Mouse (Mus musculus): ENCODE measurements around the gene Frrs1l. TPM values are rescaled to one million over a fixed set of nuclear protein-coding genes. Genes with fewer than 3 reads are reported as not detected.

Frrs1l gene
- polyA plus RNA-seq, 1 experiment from 2014 or later, result 0.12 TPM

DNA sequence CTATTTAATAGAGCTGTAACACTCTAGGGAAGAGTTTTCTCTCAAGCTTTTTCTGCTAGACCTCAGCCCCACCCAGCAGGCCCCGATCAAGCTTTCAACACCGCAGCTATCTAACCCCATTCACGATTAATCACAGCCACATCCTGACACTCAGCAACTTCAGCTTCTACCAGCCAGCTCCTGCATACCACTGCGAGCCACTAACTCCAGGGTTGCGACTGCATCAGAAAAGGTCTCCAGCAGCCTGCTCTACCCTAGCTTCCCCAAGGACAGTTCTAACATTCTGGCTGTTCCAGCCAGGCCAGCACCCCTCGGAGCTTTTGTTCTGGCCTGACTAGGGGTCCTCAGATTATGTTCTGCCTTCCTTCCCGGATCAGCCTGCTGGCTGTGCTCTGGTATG, 58.1 kb downstream of the Frrs1l start:
- H3K4me3 ChIP-seq (replicated peaks; ENCODE audit: low read depth, low read length), result no peak overlapping the region
- 68% methylated on average over 7 of the region's 7 CpGs for WGBS
- no peak for TF ChIP-seq CTCF (IDR thresholded peaks at IDR 0.05; ENCODE audit: low read depth)
- H3K4me1 ChIP-seq (replicated peaks; ENCODE audit: insufficient read depth, low read length), result no peaks in the 10 kb centered on the region
- DNase-seq (ENCODE audit: low spot score) (no peak), ATAC-seq (replicated peaks; ENCODE audit: low FRiP score, low read depth) (no peak)
- no peaks in the 10 kb centered on the region for H3K9me3 ChIP-seq (replicated peaks; ENCODE audit: low read length)
- H3K36me3 ChIP-seq (ENCODE audit: insufficient read depth, low read length), result 0 out of 2 replicates have a peak, but pooled peaks cover 4% of the 10 kb centered on the region
- H3K4me2 ChIP-seq (ENCODE audit: low read length), result no peak overlapping the region
- H3K9ac ChIP-seq (ENCODE audit: low read depth, low read length), result no peak overlapping the region
- H3K27me3 ChIP-seq (ENCODE audit: insufficient read depth, low read length), result no peaks in the 10 kb centered on the region
- no peak overlapping the region for H3K27ac ChIP-seq

DNA sequence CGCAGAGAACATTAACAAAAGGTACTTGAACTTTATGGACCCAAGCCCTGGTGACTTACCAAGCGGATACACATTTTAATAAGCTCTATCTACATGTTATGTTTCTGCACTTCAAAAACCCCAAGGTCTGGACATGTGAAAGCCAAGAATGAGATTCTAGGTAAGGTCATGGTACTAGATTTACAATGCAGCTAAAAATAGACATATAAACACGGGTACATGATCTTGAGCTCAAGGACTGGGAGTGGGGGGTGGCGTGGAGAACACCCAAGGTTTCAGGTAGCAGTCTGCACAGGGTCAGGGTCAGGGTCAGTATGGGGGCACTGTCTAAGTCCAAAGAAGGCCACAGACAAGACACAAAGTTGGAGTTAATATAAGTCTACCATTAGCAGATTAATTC, 59.9 kb downstream of the Frrs1l start:
- H3K36me3 ChIP-seq (ENCODE audit: insufficient read depth, low read length), result 0 out of 2 replicates have a peak, but pooled peaks cover 6% of the 10 kb centered on the region

DNA sequence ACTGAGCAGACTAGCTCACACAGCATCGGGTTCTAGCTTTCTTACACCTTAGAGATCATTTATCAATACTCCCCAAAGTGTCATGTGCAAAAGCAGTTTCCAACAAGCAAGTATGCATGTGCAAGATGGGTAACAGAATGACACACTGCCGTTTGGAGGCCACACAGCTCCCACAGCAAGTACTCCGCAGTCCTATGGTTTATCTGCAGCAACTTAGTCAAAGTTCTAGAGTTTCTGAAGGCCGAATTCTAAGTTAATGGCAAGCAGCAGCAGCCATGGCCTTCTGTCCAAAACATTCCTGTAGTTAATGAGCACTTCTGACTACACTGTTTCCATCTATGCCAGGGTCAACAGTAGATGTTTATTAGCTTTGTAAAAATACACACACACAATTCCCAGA, 63.2 kb downstream of the Frrs1l start:
- ATAC-seq (replicated peaks; ENCODE audit: low FRiP score, low read depth) (no peak), DNase-seq (ENCODE audit: low spot score) (no peak)
- Histone ChIP-seq H3K9me3 (replicated peaks; ENCODE audit: low read length) (no peaks in the 10 kb centered on the region), H3K4me3 (replicated peaks; ENCODE audit: low read depth, low read length) (no peak overlapping the region), H3K4me2 (ENCODE audit: low read length) (no peak overlapping the region), H3K9ac (ENCODE audit: low read depth, low read length) (no peak overlapping the region), H3K4me1 (replicated peaks; ENCODE audit: insufficient read depth, low read length) (no peaks in the 10 kb centered on the region), H3K36me3 (ENCODE audit: insufficient read depth, low read length) (peaks cover 30% of the 10 kb centered on the region), H3K27me3 (ENCODE audit: insufficient read depth, low read length) (no peaks in the 10 kb centered on the region), H3K27ac (no peak overlapping the region)
- no peak for TF ChIP-seq CTCF (IDR thresholded peaks at IDR 0.05; ENCODE audit: low read depth)
- 77% methylated on average over 4 of the region's 4 CpGs for WGBS

More for the DNA sequence above, 59.9 kb downstream of the Frrs1l start:
- no peak for TF ChIP-seq CTCF (IDR thresholded peaks at IDR 0.05; ENCODE audit: low read depth)
- H3K4me3 ChIP-seq (replicated peaks; ENCODE audit: low read depth, low read length), result no peak overlapping the region
- H3K9ac ChIP-seq (ENCODE audit: low read depth, low read length), result no peak overlapping the region
- DNase-seq (ENCODE audit: low spot score), result no peak
- H3K4me1 ChIP-seq (replicated peaks; ENCODE audit: insufficient read depth, low read length), result no peaks in the 10 kb centered on the region
- no peak overlapping the region for H3K27ac ChIP-seq
- no peaks in the 10 kb centered on the region for H3K9me3 ChIP-seq (replicated peaks; ENCODE audit: low read length)
- H3K27me3 ChIP-seq (ENCODE audit: insufficient read depth, low read length), result no peaks in the 10 kb centered on the region
- 49% methylated on average over 4 of the region's 4 CpGs for WGBS
- ATAC-seq (replicated peaks; ENCODE audit: low FRiP score, low read depth), result no peak
- no peak overlapping the region for H3K4me2 ChIP-seq (ENCODE audit: low read length)

DNA sequence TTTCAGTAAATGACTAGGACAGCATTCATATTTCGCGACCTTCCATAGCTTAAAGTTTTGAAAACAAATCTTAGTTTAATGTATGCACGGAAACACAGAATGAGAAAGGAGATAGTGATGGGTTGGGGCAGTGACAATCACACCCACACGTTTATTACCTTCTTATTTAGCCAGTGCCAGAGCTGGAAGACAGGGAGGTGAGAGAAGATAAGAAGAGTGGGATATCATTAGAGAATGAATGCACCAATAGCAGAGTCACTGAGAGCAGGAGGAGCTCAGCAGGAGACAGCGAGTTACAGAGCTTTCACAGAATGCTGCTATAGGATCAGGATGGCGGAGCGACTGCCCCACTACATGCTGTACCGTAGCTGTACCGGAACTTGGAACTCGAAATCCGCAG, 68.0 kb downstream of the Frrs1l start:
- Histone ChIP-seq H3K4me2 (ENCODE audit: low read length) (no peak overlapping the region), H3K4me1 (replicated peaks; ENCODE audit: insufficient read depth, low read length) (no peaks in the 10 kb centered on the region), H3K9me3 (replicated peaks; ENCODE audit: low read length) (no peaks in the 10 kb centered on the region), H3K36me3 (ENCODE audit: insufficient read depth, low read length) (peaks cover 35% of the 10 kb centered on the region), H3K4me3 (replicated peaks; ENCODE audit: low read depth, low read length) (no peak overlapping the region), H3K27me3 (ENCODE audit: insufficient read depth, low read length) (no peaks in the 10 kb centered on the region), H3K9ac (ENCODE audit: low read depth, low read length) (no peak overlapping the region), H3K27ac (no peak overlapping the region)
- no peak for TF ChIP-seq CTCF (IDR thresholded peaks at IDR 0.05; ENCODE audit: low read depth)
- ATAC-seq (replicated peaks; ENCODE audit: low FRiP score, low read depth), result no peak
- no peak for DNase-seq (ENCODE audit: low spot score)
- WGBS, result 95% methylated on average over 11 of the region's 11 CpGs

DNA sequence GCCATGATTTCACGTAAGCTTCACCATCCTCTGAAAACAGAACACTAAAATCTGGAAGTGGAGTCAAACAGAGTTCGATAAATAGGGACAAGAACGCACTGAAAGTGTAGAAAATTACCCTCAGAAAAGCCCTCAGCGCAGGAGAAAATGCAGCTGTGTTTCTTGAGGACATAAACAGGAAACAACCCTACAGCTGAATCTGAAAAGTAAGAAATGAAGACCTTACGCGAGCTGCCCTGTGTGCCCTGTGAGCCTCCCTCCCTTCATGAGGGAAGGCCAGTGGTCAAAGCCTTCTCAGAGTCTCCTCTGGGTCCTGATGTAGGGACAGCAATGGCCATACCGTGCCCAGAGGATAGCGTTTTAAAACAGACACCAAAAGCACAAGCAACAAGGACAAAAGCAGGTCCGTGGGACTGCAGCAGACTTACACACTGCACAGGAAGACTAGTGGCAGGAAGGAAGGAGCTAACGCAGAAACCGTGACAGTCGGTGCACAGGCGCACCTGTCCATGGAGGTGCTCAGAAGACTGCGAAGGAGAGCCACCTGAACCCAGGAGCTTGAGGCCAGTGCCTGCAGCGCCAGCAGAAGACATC, 74.4 kb downstream of the Frrs1l start:
- H3K9me3 ChIP-seq (replicated peaks; ENCODE audit: low read length), result no peaks in the 10 kb centered on the region
- no peak overlapping the region for H3K4me2 ChIP-seq (ENCODE audit: low read length)
- ATAC-seq (replicated peaks; ENCODE audit: low FRiP score, low read depth) (no peak), DNase-seq (ENCODE audit: low spot score) (no peak)
- H3K27me3 ChIP-seq (ENCODE audit: insufficient read depth, low read length), result no peaks in the 10 kb centered on the region
- no peak overlapping the region for H3K4me3 ChIP-seq (replicated peaks; ENCODE audit: low read depth, low read length)
- no peaks in the 10 kb centered on the region for H3K4me1 ChIP-seq (replicated peaks; ENCODE audit: insufficient read depth, low read length)
- 87% methylated on average over 15 of the region's 15 CpGs for WGBS
- H3K9ac ChIP-seq (ENCODE audit: low read depth, low read length), result no peak overlapping the region
- peaks cover 27% of the 10 kb centered on the region for H3K36me3 ChIP-seq (ENCODE audit: insufficient read depth, low read length)
- H3K27ac ChIP-seq, result no peak overlapping the region
- no peak for TF ChIP-seq CTCF (IDR thresholded peaks at IDR 0.05; ENCODE audit: low read depth)

DNA sequence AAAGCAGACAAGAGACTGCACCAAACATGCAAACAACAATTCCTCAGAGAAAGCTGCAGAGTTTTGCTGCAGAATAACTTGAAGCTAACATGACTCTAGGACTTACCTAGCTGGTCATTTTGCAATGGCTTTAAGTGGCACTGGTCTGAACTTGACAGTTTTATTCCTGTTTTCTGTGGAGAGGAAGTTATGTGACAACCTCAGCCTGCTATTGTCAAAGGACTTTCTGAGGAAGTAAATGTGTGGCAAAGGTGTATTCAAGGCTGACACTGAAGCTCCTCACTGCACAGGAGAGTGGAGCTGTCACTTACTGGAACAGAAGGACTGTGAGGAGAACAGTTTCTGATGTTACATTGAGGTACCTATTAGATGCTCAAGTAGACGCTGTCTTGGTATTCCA, 75.4 kb downstream of the Frrs1l start:
- H3K4me2 ChIP-seq (ENCODE audit: low read length), result no peak overlapping the region
- no peak for DNase-seq (ENCODE audit: low spot score)
- H3K27ac ChIP-seq, result no peak overlapping the region
- no peak overlapping the region for H3K4me3 ChIP-seq (replicated peaks; ENCODE audit: low read depth, low read length)
- ATAC-seq (replicated peaks; ENCODE audit: low FRiP score, low read depth), result no peak
- H3K9ac ChIP-seq (ENCODE audit: low read depth, low read length), result no peak overlapping the region
- H3K4me1 ChIP-seq (replicated peaks; ENCODE audit: insufficient read depth, low read length), result no peaks in the 10 kb centered on the region
- no peak for TF ChIP-seq CTCF (IDR thresholded peaks at IDR 0.05; ENCODE audit: low read depth)
- peaks cover 37% of the 10 kb centered on the region for H3K36me3 ChIP-seq (ENCODE audit: insufficient read depth, low read length)
- H3K9me3 ChIP-seq (replicated peaks; ENCODE audit: low read length), result no peaks in the 10 kb centered on the region
- 84% methylated on average over 1 of the region's 1 CpGs for WGBS
- no peaks in the 10 kb centered on the region for H3K27me3 ChIP-seq (ENCODE audit: insufficient read depth, low read length)

DNA sequence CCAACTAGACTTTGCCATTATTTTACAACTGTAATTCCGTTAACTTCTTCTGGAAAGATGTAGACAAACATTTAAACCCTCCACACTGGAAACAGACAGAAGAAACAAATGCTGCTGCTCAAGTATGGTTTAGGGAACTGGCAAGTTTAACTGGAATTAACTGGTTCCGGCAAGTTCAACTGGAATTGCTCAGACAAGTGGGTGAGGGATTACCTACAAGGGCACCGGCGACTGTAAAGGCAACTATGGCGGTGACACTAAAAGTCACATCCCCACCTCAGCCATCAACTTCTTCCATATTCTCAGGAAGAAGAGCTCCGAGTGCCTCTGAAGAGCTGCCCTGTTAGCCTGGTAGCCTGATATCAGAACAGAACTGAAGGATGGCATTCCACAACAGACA, 75.9 kb downstream of the Frrs1l start:
- ATAC-seq (replicated peaks; ENCODE audit: low FRiP score, low read depth), result no peak
- Histone ChIP-seq H3K27ac (no peak overlapping the region), H3K4me3 (replicated peaks; ENCODE audit: low read depth, low read length) (no peak overlapping the region), H3K9ac (ENCODE audit: low read depth, low read length) (no peak overlapping the region), H3K36me3 (ENCODE audit: insufficient read depth, low read length) (peaks cover 41% of the 10 kb centered on the region), H3K27me3 (ENCODE audit: insufficient read depth, low read length) (no peaks in the 10 kb centered on the region), H3K4me1 (replicated peaks; ENCODE audit: insufficient read depth, low read length) (no peaks in the 10 kb centered on the region), H3K4me2 (ENCODE audit: low read length) (no peak overlapping the region), H3K9me3 (replicated peaks; ENCODE audit: low read length) (no peaks in the 10 kb centered on the region)
- DNase-seq (ENCODE audit: low spot score), result no peak
- WGBS, result 92% methylated on average over 6 of the region's 6 CpGs
- no peak for TF ChIP-seq CTCF (IDR thresholded peaks at IDR 0.05; ENCODE audit: low read depth)

Data from kidney, postnatal 0 days (tissue).